Mouse (Mus musculus) CH12.LX (cell line): ENCODE data around the gene Sac3d1. TPM values are rescaled to one million over a fixed set of nuclear protein-coding genes. Genes with fewer than 3 reads are reported as not detected.

Source experiments
- DNase-seq: peaks from one replicate; pipeline ENCODE4 v3.0.0-alpha.2; 2013; ENCODE audit errors: extremely low read depth
- H3K27ac ChIP-seq: 2 replicates; pipeline ENCODE4 v1.5.1; 2012; ENCODE audit warnings: low read depth, mild to moderate bottlenecking, control low read depth, moderate library complexity; ENCODE audit not compliant: insufficient read depth
- H3K27me3 ChIP-seq: replicated peaks from 2 replicates; pipeline ENCODE3; 2012; ENCODE audit warnings: inconsistent platforms
- H3K36me3 ChIP-seq, 2 experiments: replicated peaks in 1 of 2; 2 replicates each; pipeline versions ENCODE3 to v1.6.1; 2012; ENCODE audit warnings: inconsistent platforms in 1 of 2, low read length in 1 of 2, mild to moderate bottlenecking in 1 of 2, mixed read lengths in 1 of 2, moderate library complexity in 1 of 2; ENCODE audit not compliant: control insufficient read depth in 1 of 2, insufficient read depth in 1 of 2
- H3K4me1 ChIP-seq, 2 experiments: 2 replicates each; pipeline ENCODE4 v1.6.1; 2012; ENCODE audit warnings: inconsistent platforms in 1 of 2, moderate library complexity in 1 of 2; ENCODE audit not compliant: insufficient read depth in 2 of 2, control insufficient read depth in 1 of 2
- H3K4me2 ChIP-seq: 2 replicates; pipeline ENCODE4 v1.6.1; 2012; ENCODE audit warnings: low read depth, mild to moderate bottlenecking, control low read depth; ENCODE audit not compliant: poor library complexity, insufficient read depth, severe bottlenecking
- H3K4me3 ChIP-seq, 3 experiments: fragments of 150-350 bp in 1 of 3; sonication (generic) in 1 of 3; replicated peaks in 1 of 3; 2 replicates each; pipeline versions ENCODE3 to v1.5.1; 2011 to 2012; ENCODE audit warnings: low read depth in 2 of 3, low read length in 2 of 3, mild to moderate bottlenecking in 2 of 3, moderate library complexity in 2 of 3, control low read depth in 1 of 3, improper control_type of control experiment in 1 of 3, inconsistent platforms in 1 of 3, mixed read lengths in 1 of 3; ENCODE audit not compliant: poor library complexity in 1 of 3
- H3K79me2 ChIP-seq: replicated peaks from 2 replicates; pipeline ENCODE4 v1.6.1; 2012; ENCODE audit warnings: mild to moderate bottlenecking, moderate library complexity; ENCODE audit not compliant: control insufficient read depth, poor library complexity, insufficient read depth, severe bottlenecking; ENCODE audit errors: extremely low read depth
- H3K9ac ChIP-seq: 2 replicates; pipeline ENCODE4 v1.6.1; 2012; ENCODE audit warnings: low read depth, mild to moderate bottlenecking, control low read depth, moderate library complexity; ENCODE audit not compliant: insufficient read depth
- H3K9me3 ChIP-seq: replicated peaks from 2 replicates; pipeline ENCODE3; 2012; ENCODE audit warnings: low read length, inconsistent platforms, mixed read lengths
- CHD1 ChIP-seq: IDR thresholded peaks from 2 replicates; pipeline ENCODE4 v1.6.1; 2012; ENCODE audit warnings: low read depth, low read length, improper control_type of control experiment, inconsistent platforms
- CHD2 ChIP-seq: IDR thresholded peaks from 2 replicates; pipeline ENCODE4 v1.6.1; 2011; ENCODE audit warnings: low read length, improper control_type of control experiment
- CTCF ChIP-seq, 2 experiments: IDR thresholded peaks in 1 of 2; conservative IDR thresholded peaks in 1 of 2; 2 replicates each; pipeline ENCODE4 v1.5.1; 2011 to 2012; ENCODE audit warnings: low read depth in 2 of 2, low read length in 2 of 2, improper control_type of control experiment in 1 of 2, inconsistent platforms in 1 of 2, mild to moderate bottlenecking in 1 of 2, moderate library complexity in 1 of 2
- ELF1 ChIP-seq: IDR thresholded peaks from 2 replicates; pipeline ENCODE4 v1.6.1; 2014; ENCODE audit warnings: low read depth, mild to moderate bottlenecking, inconsistent platforms, low read length, improper control_type of control experiment
- ETS1 ChIP-seq: conservative IDR thresholded peaks from 2 replicates; pipeline ENCODE4 v1.6.1; 2012; ENCODE audit warnings: low read depth, mild to moderate bottlenecking, inconsistent platforms, low read length, improper control_type of control experiment, moderate library complexity
- GABPA ChIP-seq: IDR thresholded peaks from 2 replicates; pipeline ENCODE4 v1.6.1; 2012; ENCODE audit warnings: low read depth, low read length, improper control_type of control experiment, inconsistent platforms; ENCODE audit not compliant: insufficient replicate concordance
- JUND ChIP-seq: conservative IDR thresholded peaks from 2 replicates; pipeline ENCODE4 v1.6.1; 2011; ENCODE audit warnings: low read depth, low read length, improper control_type of control experiment
- MAFK ChIP-seq: IDR thresholded peaks from 2 replicates; pipeline ENCODE4 v1.6.1; 2011; ENCODE audit warnings: low read length, improper control_type of control experiment; ENCODE audit not compliant: insufficient replicate concordance
- PAX5 ChIP-seq: IDR thresholded peaks from 2 replicates; pipeline ENCODE4 v1.6.1; 2012; ENCODE audit warnings: low read length, inconsistent platforms, mixed read lengths
- POLR2A ChIP-seq: IDR thresholded peaks from 2 replicates; pipeline ENCODE4 v1.6.1; 2011; ENCODE audit warnings: low read depth, mild to moderate bottlenecking, improper control_type of control experiment, low read length
- RAD21 ChIP-seq: IDR thresholded peaks from 2 replicates; pipeline ENCODE4 v1.6.1; 2011; ENCODE audit warnings: low read depth, mild to moderate bottlenecking, low read length, improper control_type of control experiment, moderate library complexity
- RCOR1 ChIP-seq: conservative IDR thresholded peaks from 2 replicates; pipeline ENCODE4 v1.6.1; 2012; ENCODE audit warnings: low read depth, mild to moderate bottlenecking, inconsistent platforms, low read length, improper control_type of control experiment
- SIN3A ChIP-seq: IDR thresholded peaks from 2 replicates; pipeline ENCODE4 v1.6.1; 2012; ENCODE audit warnings: low read length, improper control_type of control experiment, inconsistent platforms
- SMC3 ChIP-seq: IDR thresholded peaks from 2 replicates; pipeline ENCODE4 v1.6.1; 2011; ENCODE audit warnings: low read depth, low read length, improper control_type of control experiment
- TBP ChIP-seq: conservative IDR thresholded peaks from 2 replicates; pipeline ENCODE4 v1.6.1; 2011; ENCODE audit warnings: low read depth, low read length, improper control_type of control experiment
- UBTF ChIP-seq: IDR thresholded peaks from 2 replicates; pipeline ENCODE4 v1.6.1; 2012; ENCODE audit warnings: low read depth, mild to moderate bottlenecking, inconsistent platforms, low read length, improper control_type of control experiment, moderate library complexity
- USF1 ChIP-seq: IDR thresholded peaks from 2 replicates; pipeline ENCODE4 v1.6.1; 2014; ENCODE audit warnings: low read depth, mild to moderate bottlenecking, inconsistent platforms, low read length, improper control_type of control experiment
- USF2 ChIP-seq: conservative IDR thresholded peaks from 2 replicates; pipeline ENCODE4 v1.6.1; 2011; ENCODE audit warnings: low read depth, low read length, improper control_type of control experiment
- ZC3H11A ChIP-seq: IDR thresholded peaks from 2 replicates; pipeline ENCODE4 v1.6.1; 2012; ENCODE audit warnings: low read depth, mild to moderate bottlenecking, inconsistent platforms, low read length, improper control_type of control experiment
- ZMIZ1 ChIP-seq: IDR thresholded peaks from 2 replicates; pipeline ENCODE4 v1.6.1; 2012; ENCODE audit warnings: low read depth, mild to moderate bottlenecking, inconsistent platforms, low read length, improper control_type of control experiment
- dilution Hi-C: fragments of 300-500 bp; cut with MboI; formaldehyde crosslinking; loops from 2 replicates; pipeline ENCODE4 v1.14.3; 2020; ENCODE audit warnings: low sequenced_read_pairs; ENCODE audit not compliant: extremely low pct_unique_long_range_greater_than_20kb, extremely low pct_ligation_motif_present
- in situ Hi-C: fragments of 300-500 bp; cut with MboI; formaldehyde crosslinking; loops from 3 replicates; pipeline ENCODE4 v1.14.3; 2019; ENCODE audit warnings: low sequenced_read_pairs, low pct_ligation_motif_present, low pct_unique_long_range_greater_than_20kb, mixed read lengths
- polyA plus RNA-seq: library from polyadenylated mRNA; unstranded; fragments of >175 nt; gene quantifications from 2 replicates; pipeline ENCODE4 v1.2.1, GENCODE M21; 2012; ENCODE audit warnings: low read depth; ENCODE audit not compliant: insufficient read length
- total RNA-seq, 2 experiments: library from RNA; depleted of rRNA; stranded (reverse); fragments of 300-350 nt in 1 of 2; fragments of >200 nt in 1 of 2; gene quantifications; 2 replicates each; pipeline ENCODE4 v1.2.3; 2012 to 2014

The Sac3d1 gene
- total and polyA plus RNA-seq, 3 experiments: 27.0 to 31.9 (median 29.8) TPM

GRCm38 (mm10) chr19:6126289-6126688 lies 7.8 kb upstream of the Sac3d1 start:
- H3K4me3 ChIP-seq: no peak overlapping the region
- TF ChIP-seq USF2 (no peak), GABPA (no peak), POLR2A (no peak), CTCF (conservative IDR thresholded peaks at IDR 0.05 in 1 of 2, IDR thresholded peaks at IDR 0.05 in 1 of 2; ENCODE audit: low read depth in 2 of 2, low read length in 2 of 2) (peak; percentile 66 to 76), RCOR1 (no peak), RAD21 (peak; percentile 85), SMC3 (peak; percentile 56)
- no peaks in the 10 kb centered on the region for H3K27me3 ChIP-seq
- peak overlapping the region; percentile 30; the same call in 1 of the 2 replicates for H3K4me2 ChIP-seq
- H3K9me3 ChIP-seq: no peaks in the 10 kb centered on the region
- in situ Hi-C loops (loop anchor here (10.0 kb wide), 1 partner anchor 161 kb away; the partner anchor contains the start of gene Pola2), dilution Hi-C loops (no loop called here)
- peaks cover 0 to 9% of the 10 kb centered on the region in 2 experiments; a peak in 2 of 4 replicates for H3K4me1 ChIP-seq
- peaks cover 5 to 21% of the 10 kb centered on the region in 2 experiments for H3K36me3 ChIP-seq
- H3K79me2 ChIP-seq: no peaks in the 10 kb centered on the region
- no peak overlapping the region for H3K27ac ChIP-seq
- DNase-seq: peak; percentile 68
- no peak overlapping the region for H3K9ac ChIP-seq

DNA sequence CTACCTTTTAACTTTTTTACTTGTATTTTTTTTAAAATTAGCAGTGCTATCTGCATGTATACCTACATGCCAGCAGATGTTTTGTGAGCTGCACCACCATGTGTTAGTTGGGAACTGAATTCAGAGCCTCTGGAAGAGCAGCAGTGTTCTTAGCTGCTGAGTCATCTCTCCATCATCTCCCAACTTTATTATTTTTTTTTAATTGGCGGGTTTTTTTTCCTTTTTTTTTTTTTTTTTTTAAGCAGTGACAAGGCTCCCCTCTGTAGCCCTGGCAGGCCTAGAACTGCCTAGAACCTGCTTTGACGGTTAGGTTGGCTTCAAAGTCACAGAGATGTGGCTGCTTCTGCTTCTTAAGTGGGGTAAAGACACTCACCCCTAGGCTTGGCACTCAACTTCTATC lies 6.4 kb upstream of the Sac3d1 start:
- H3K9me3 ChIP-seq: no peaks in the 10 kb centered on the region
- dilution Hi-C loops (no loop called here), in situ Hi-C loops (loop anchor here (5.0 to 10.0 kb wide), 2 partner anchors 38 to 160 kb away; partner anchors contain the start of gene Pola2)
- no peak overlapping the region for H3K4me2 ChIP-seq
- H3K27ac ChIP-seq: no peak overlapping the region
- H3K36me3 ChIP-seq: peaks cover 5 to 35% of the 10 kb centered on the region in 2 experiments
- no peak overlapping the region for H3K4me3 ChIP-seq
- H3K79me2 ChIP-seq: no peaks in the 10 kb centered on the region
- no peaks in the 10 kb centered on the region for H3K27me3 ChIP-seq
- TF ChIP-seq USF1 (no peak), ELF1 (no peak), JUND (no peak), MAFK (no peak), SMC3 (no peak), TBP (no peak), CHD1 (no peak), ZMIZ1 (no peak), RAD21 (no peak), CHD2 (no peak), GABPA (no peak), RCOR1 (no peak), PAX5 (no peak), UBTF (no peak), ETS1 (no peak), ZC3H11A (no peak), SIN3A (no peak)
- H3K4me1 ChIP-seq: peaks cover 0 to 9% of the 10 kb centered on the region in 2 experiments; a peak in 2 of 4 replicates
- DNase-seq: no peak
- H3K9ac ChIP-seq: no peak overlapping the region
